Mouse (Mus musculus) T-cell, adult 2 months (primary cell): Measurements from ENCODE around the gene Dcst1.
A peak's percentile ranks its signal among the peaks of the same experiment; 100 is the strongest.

Source experiments
- DNase-seq: peaks from one replicate; pipeline ENCODE4 v3.0.0; 2022; ENCODE audit warnings: low spot score

Dcst1 gene

GRCm38 (mm10) chr3:89332013-89332412 is 33.0 kb downstream of the Dcst1 start:
- no peak for DNase-seq

- no peak for DNase-seq
Observed at GRCm38 (mm10) chr3:89331561-89331960, 33.5 kb downstream of the Dcst1 start.

- DNase-seq: no peak
Observed at GRCm38 (mm10) chr3:89330948-89331347, 34.1 kb downstream of the Dcst1 start.

- no peak for DNase-seq
Observed at GRCm38 (mm10) chr3:89330346-89330745, 34.7 kb downstream of the Dcst1 start.

GRCm38 (mm10) chr3:89328623-89329022 is 36.4 kb downstream of the Dcst1 start:
- no peak for DNase-seq

GRCm38 (mm10) chr3:89327371-89327870 is 37.6 kb downstream of the Dcst1 start:
- DNase-seq: no peak

- DNase-seq: no peak
Observed at GRCm38 (mm10) chr3:89325882-89326281, 39.2 kb downstream of the Dcst1 start.

- peak; percentile 29 for DNase-seq
Observed at GRCm38 (mm10) chr3:89322514-89323165, 42.4 kb downstream of the Dcst1 start, which contains the start of gene Efna3. Gene Efna3 (minus strand): TSS chr3:89322965.

GRCm38 (mm10) chr3:89322131-89322500 is 42.9 kb downstream of the Dcst1 start:
- no peak for DNase-seq

- peak; percentile 49 for DNase-seq
Observed at GRCm38 (mm10) chr3:89321183-89322130, 43.6 kb downstream of the Dcst1 start.

- peak; percentile 17 for DNase-seq
Observed at GRCm38 (mm10) chr3:89320581-89321182, 44.4 kb downstream of the Dcst1 start.

GRCm38 (mm10) chr3:89319591-89320350 is 45.3 kb downstream of the Dcst1 start:
- DNase-seq: peak; percentile 31

- no peak for DNase-seq
Observed at GRCm38 (mm10) chr3:89318971-89319590, 46.0 kb downstream of the Dcst1 start.

GRCm38 (mm10) chr3:89318316-89318715 is 46.7 kb downstream of the Dcst1 start:
- no peak for DNase-seq

- DNase-seq: no peak
Observed at GRCm38 (mm10) chr3:89317246-89317645, 47.8 kb downstream of the Dcst1 start.

GRCm38 (mm10) chr3:89316833-89317232 is 48.2 kb downstream of the Dcst1 start:
- peak; percentile 57 for DNase-seq

- peak; percentile 36 for DNase-seq
Observed at GRCm38 (mm10) chr3:89315930-89316831, 48.9 kb downstream of the Dcst1 start.

- DNase-seq: peak; percentile 52
Observed at GRCm38 (mm10) chr3:89315195-89315929, 49.7 kb downstream of the Dcst1 start.

GRCm38 (mm10) chr3:89314791-89315190 is 50.3 kb downstream of the Dcst1 start:
- DNase-seq: no peak
